Mouse (Mus musculus) heart, postnatal 36 days (tissue): ENCODE data around the gene Gm26602. TPM values are rescaled to one million over a fixed set of nuclear protein-coding genes. Genes with fewer than 3 reads are reported as not detected.

Experiments used
- DNase-seq, 2 experiments: peaks; one replicate each; pipeline ENCODE4 v3.0.0; 2021 to 2022
- intact Hi-C: fragments of 180-260 bp; cut with DNase I; formaldehyde crosslinking; loops from one replicate; pipeline ENCODE4 v1.15.1; 2025
- microRNA-seq, 2 experiments: library from miRNA; unstranded; fragments of <30 nt; microRNA quantifications; one replicate each; pipeline ENCODE4 v1.2.0; 2021; ENCODE audit warnings: borderline number of aligned reads in 2 of 2
- total RNA-seq, 2 experiments: library from RNA; stranded (reverse); gene quantifications; 2 replicates each; pipeline ENCODE4 v1.2.3; 2021

The Gm26602 gene
- total RNA-seq, 2 experiments from 2014 or later = not detected

- DNase-seq = peak in 1 of 2 experiments; percentile 60
- intact Hi-C loops = loop anchor here (1.0 kb wide), 1 partner anchor 29 kb away; no protein-coding TSS in a partner anchor
These were observed 43.3 kb downstream of the Gm26602 start for GRCm38 (mm10) chr10:79953946-79954345.

GRCm38 (mm10) chr10:79955691-79956090 is 45.0 kb downstream of the Gm26602 start:
- intact Hi-C loops = no loop called here
- no peak for DNase-seq

GRCm38 (mm10) chr10:79956643-79957154 is 46.0 kb downstream of the Gm26602 start:
- intact Hi-C loops = no loop called here
- DNase-seq = no peak

GRCm38 (mm10) chr10:79958140-79958816 is 47.6 kb downstream of the Gm26602 start:
- peak; percentile 83 to 86 for DNase-seq
- intact Hi-C loops = loop anchor here (1.0 to 2.0 kb wide), 3 partner anchors 33 to 123 kb away; no protein-coding TSS in a partner anchor

GRCm38 (mm10) chr10:79959412-79959811 is 48.8 kb downstream of the Gm26602 start:
- peak in 1 of 2 experiments; percentile 38 for DNase-seq
- intact Hi-C loops = loop anchor here (2.0 kb wide), 1 partner anchor 67 kb away; no protein-coding TSS in a partner anchor

GRCm38 (mm10) chr10:79959847-79960601 is 49.4 kb downstream of the Gm26602 start, which contains the start of gene Wdr18:
Gene Wdr18 (plus strand): TSS chr10:79960152.
- peak; percentile 99 to 100 for DNase-seq
- intact Hi-C loops = loop anchor here (2.0 kb wide), 3 partner anchors 67 to 183 kb away; partner anchors contain the start of gene Stk11

Small RNA genes within 50 kb of the gene (microRNA-seq; reads per million reads assigned to microRNA genes)
- gene Mir6910 = 0 reads per million in 2 experiments

Other genes starting within 250 kb of the Gm26602 start
- gene Madcam1, start 246.3 kb upstream of the Gm26602 start, total RNA-seq = not detected
- gene Tpgs1, start 241.5 kb upstream of the Gm26602 start, total RNA-seq = 10 to 100 TPM; 18.1 to 19.9 TPM
- 100 to 1,000 TPM; 178 to 198 TPM for gene Cdc34, start 228.7 kb upstream of the Gm26602 start, total RNA-seq
- 1 to 10 TPM; 6.5 to 8.4 TPM for gene Gzmm, start 221.8 kb upstream of the Gm26602 start, total RNA-seq
- 1,000 to 10,000 TPM; 1,389 to 1,395 TPM for gene Bsg, start 206.4 kb upstream of the Gm26602 start, total RNA-seq
- 10 to 100 TPM; 20.0 to 26.8 TPM for gene Hcn2, start 194.2 kb upstream of the Gm26602 start, total RNA-seq
- gene Polrmt, start 164.3 kb upstream of the Gm26602 start, total RNA-seq = 10 to 100 TPM; 42.3 to 48.0 TPM
- not detected for gene Fgf22, start 155.8 kb upstream of the Gm26602 start, total RNA-seq
- gene Rnf126, start 143.9 kb upstream of the Gm26602 start, total RNA-seq = 10 to 100 TPM; 23.6 to 24.6 TPM
- gene Fstl3, start 133.6 kb upstream of the Gm26602 start, total RNA-seq = 1 to 10 TPM; 4.2 to 4.3 TPM
- not detected for gene Prss57, start 119.9 kb upstream of the Gm26602 start, total RNA-seq
- gene Palm, start 117.3 kb upstream of the Gm26602 start, total RNA-seq = 10 to 100 TPM; 56.0 to 87.0 TPM
- under 1 TPM in 1 of 2 experiments, not detected in 1; 0.62 TPM for gene Misp, start 89.9 kb upstream of the Gm26602 start, total RNA-seq
- gene Ptbp1, start 56.4 kb upstream of the Gm26602 start, total RNA-seq = 10 to 100 TPM; 50.9 to 51.2 TPM
- gene Prtn3, start 36.4 kb upstream of the Gm26602 start, total RNA-seq = not detected
- gene Plppr3, start 36.2 kb upstream of the Gm26602 start, total RNA-seq = not detected
- gene Elane, start 24.6 kb upstream of the Gm26602 start, total RNA-seq = not detected
- gene Cfd, start 20.0 kb upstream of the Gm26602 start, total RNA-seq = 10 to 100 TPM; 11.6 to 63.9 TPM
- gene Med16, start 1.9 kb upstream of the Gm26602 start, total RNA-seq = 10 to 100 TPM; 53.0 to 53.2 TPM
- under 1 TPM; 0.17 to 0.38 TPM for gene Kiss1r, start 6.1 kb downstream of the Gm26602 start, total RNA-seq
- gene R3hdm4, start 10.4 kb downstream of the Gm26602 start, total RNA-seq = 10 to 100 TPM; 81.0 to 88.1 TPM
- gene Arid3a, start 16.2 kb downstream of the Gm26602 start, total RNA-seq = 1 to 10 TPM; 1.9 to 2.6 TPM
- 10 to 100 TPM; 25.6 to 28.8 TPM for gene Wdr18, start 49.3 kb downstream of the Gm26602 start, total RNA-seq
- gene Grin3b, start 59.9 kb downstream of the Gm26602 start, total RNA-seq = under 1 TPM; 0.27 to 0.28 TPM
- 100 to 1,000 TPM; 107 to 120 TPM for gene Tmem259, start 73.5 kb downstream of the Gm26602 start, total RNA-seq
- gene Cnn2, start 77.7 kb downstream of the Gm26602 start, total RNA-seq = 10 to 100 TPM; 29.9 to 30.6 TPM
- 1 to 10 TPM; 7.7 to 7.9 TPM for gene Abca7, start 85.6 kb downstream of the Gm26602 start, total RNA-seq
- 1 to 10 TPM; 4.1 to 5.9 TPM for gene Arhgap45, start 105.8 kb downstream of the Gm26602 start, total RNA-seq
- gene Polr2e, start 128.9 kb downstream of the Gm26602 start, total RNA-seq = 10 to 100 TPM; 88.5 to 96.4 TPM
- 100 to 1,000 TPM; 863 to 871 TPM for gene Gpx4, start 136.3 kb downstream of the Gm26602 start, total RNA-seq
- 10 to 100 TPM; 11.2 to 12.2 TPM for gene Sbno2, start 194.7 kb downstream of the Gm26602 start, total RNA-seq
- gene Stk11, start 204.9 kb downstream of the Gm26602 start, total RNA-seq = 100 to 1,000 TPM; 137 to 165 TPM
- 1,000 to 10,000 TPM; 1,105 to 1,168 TPM for gene Atp5d, start 227.8 kb downstream of the Gm26602 start, total RNA-seq
- 1 to 10 TPM; 2.0 to 4.7 TPM for gene Cbarp, start 230.0 kb downstream of the Gm26602 start, total RNA-seq
- 100 to 1,000 TPM in 1 of 2 experiments, 10 to 100 TPM in 1; 99.9 to 117 TPM for gene Midn, start 237.4 kb downstream of the Gm26602 start, total RNA-seq